Mouse (Mus musculus): ENCODE measurements around the gene Telo2. TPM values are rescaled to one million over a fixed set of nuclear protein-coding genes. Genes with fewer than 3 reads are reported as not detected.
"Not testable (repeated sequence)": the region's sequence is repeated elsewhere in the genome, so short reads cannot be mapped to it uniquely, and the experiment has no call there.

Gene Telo2
- polyA plus RNA-seq (2017; shearing (Covaris generic)), result 10 to 100 TPM; 13.5 to 33.6 (median 17.7) TPM

GRCm38 (mm10) chr17:25115664-25116432, at the start of gene Telo2:
TSS of gene Telo2 (minus strand) at chr17:25115967.
- ATAC-seq, result peak; percentile 86

GRCm38 (mm10) chr17:25164770-25165169, 49.0 kb upstream of the Telo2 start:
- ATAC-seq, result no peak

DNA sequence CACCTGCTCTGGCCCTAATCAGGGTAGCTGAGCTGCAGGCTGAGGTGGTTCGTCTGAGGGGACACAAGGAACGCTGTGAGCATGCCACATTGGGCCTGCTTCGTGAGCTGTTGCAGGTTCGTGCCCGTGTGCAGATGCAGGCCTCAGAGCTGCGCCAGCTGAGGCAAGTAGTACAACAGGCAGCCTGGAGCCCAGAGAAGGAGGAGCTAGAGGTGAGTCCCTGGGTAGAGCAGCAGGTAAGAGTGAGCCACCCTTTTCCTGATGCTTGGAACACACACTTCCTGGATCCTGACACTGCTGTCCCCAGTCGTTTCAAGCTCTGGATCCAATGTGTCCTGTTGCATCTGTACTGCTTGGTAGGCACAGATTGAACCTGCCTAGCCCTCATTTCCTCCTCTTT, 47.6 kb upstream of the Telo2 start:
- no peak for ATAC-seq

DNA sequence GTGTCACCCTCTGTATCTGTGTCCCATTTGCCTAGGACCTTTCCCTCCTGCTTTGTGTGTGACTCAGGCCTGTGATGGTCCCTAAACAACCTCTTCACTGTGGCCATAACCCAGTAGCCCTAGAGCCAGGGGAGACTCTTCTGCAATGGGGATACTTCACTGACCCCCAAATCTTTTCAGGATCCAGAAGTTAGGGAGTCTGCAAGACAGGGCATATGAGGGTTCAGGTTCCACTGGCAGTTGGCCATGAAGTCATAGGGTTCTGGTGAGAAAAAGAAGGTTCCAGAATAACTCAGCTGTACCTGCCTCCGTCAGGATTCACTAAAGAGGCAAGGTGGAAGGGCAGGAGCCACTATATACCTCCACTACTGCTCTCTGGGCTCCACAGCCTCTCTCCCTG, 46.4 kb upstream of the Telo2 start, which contains the start of gene Ccdc154:
Ccdc154 (plus strand) TSS at position 301 of the 400 bp plus-strand sequence.
- no peak for ATAC-seq

DNA sequence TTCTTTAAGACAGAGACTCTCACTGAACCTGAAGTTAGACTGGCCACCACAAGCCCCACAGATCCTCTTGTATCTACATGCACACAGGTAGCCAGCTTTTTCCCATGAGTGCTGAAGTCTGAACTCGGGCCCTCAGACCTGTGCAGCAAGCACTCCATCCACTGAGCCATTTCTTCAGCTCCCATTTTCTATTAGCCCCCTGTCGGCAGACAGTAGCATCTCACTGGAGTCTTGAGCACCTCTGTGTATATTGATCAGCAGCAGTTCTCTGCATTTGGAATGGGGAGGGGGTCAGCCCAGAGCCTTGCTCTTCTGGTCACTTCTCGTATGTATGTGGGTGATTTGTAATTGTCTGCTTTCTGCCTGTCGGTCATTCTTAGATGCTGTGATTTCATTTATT, 24.2 kb upstream of the Telo2 start:
- no peak for ATAC-seq

DNA sequence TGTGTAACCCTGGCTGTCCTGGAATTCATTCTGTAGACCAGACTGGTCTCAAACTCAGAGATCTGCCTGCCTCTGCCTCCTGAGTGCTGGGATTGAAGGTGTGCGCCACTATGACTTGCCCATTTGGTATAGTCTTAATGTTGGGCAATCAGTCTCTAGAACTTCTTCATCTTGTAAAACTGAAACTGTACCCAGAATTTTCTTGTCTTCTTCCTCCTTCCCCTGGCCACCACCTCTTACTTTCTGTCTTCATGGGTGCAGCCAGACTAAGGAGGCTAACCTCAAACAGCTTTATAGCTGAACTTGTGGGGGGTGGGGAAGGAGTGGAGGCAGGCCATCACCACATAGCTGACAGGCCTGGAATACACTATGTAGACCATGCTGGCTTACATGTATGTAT, 23.0 kb upstream of the Telo2 start:
- ATAC-seq, result no peak

DNA sequence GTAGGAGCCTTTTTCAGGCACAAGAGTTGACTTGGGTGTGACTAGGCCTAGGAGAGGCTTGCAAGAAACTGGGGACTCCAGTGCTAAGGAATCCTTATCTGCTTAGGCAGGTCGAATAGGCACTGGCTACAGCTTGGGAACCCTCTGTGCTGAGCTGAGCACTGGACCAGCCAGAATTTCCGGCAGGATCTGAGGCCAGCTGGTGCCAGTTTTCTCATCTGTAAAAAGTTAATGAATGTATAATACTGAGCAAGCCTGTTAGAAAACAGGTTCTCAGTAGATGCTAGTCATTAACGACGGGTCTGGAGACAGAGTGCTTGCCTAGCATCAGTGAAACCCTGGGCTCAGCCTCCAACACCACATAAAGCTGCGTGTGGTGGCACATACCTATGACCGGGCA, 19.9 kb upstream of the Telo2 start:
- no peak for ATAC-seq

GRCm38 (mm10) chr17:25133275-25133698, 17.5 kb upstream of the Telo2 start, which contains the start of gene Clcn7:
TSS of gene Clcn7 (plus strand) at chr17:25133391.
- ATAC-seq, result peak; percentile 98

- ATAC-seq, result no peak
Measured at GRCm38 (mm10) chr17:25130060-25130459, 14.3 kb upstream of the Telo2 start.

GRCm38 (mm10) chr17:25127681-25128080, 11.9 kb upstream of the Telo2 start:
- no peak for ATAC-seq

DNA sequence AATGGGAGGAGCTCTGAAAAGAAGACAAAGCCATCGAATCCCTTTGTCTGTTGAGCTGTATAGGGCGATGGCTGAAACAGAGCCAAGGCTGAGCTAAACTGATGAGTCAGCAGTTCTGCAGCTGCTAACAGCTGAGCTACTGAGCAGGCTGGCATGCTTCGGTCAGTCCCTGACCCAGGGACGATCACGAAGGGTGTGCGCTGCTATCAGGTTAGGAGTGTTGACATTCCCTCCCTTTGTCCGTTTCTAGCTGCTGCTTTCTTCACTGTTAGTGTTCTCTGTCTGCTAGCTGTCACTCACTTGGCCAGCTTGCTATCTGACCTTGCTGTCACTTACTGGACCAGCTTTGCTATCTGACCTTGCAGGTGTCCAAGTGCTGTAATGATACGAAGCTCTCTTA, 11.3 kb upstream of the Telo2 start:
- no peak for ATAC-seq

DNA sequence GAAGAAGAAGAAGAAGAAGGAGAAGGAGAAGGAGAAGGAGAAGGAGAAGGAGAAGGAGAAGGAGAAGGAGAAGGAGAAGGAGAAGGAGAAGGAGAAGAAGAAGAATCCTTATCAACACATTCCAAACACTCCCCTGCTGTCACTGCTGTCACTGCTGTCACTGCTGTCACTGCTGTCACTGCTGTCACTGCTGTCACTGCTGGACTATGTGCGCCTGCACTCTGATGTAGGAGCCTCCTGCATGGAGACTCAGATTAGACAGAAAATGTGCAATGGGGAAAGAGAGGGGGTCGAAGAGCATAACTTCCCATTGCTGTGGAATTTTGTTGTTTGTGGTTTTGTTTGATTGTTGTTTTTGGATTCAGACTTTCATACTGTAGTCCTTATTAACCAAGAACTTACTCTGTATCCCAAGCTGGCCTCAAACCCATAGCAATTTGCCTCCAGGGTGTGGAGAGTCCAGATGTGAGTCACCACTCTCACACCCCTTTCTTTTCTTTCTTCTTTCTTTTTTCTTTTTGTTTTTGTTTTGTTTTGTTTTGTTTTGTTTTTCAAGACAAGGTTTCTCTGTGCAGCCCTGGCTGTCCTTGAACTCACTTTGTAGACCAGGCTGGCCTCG, 9.8 kb upstream of the Telo2 start:
- not testable (repeated sequence) for ATAC-seq

- peak; percentile 32 for ATAC-seq
Measured at GRCm38 (mm10) chr17:25123979-25124378, 8.2 kb upstream of the Telo2 start.

DNA sequence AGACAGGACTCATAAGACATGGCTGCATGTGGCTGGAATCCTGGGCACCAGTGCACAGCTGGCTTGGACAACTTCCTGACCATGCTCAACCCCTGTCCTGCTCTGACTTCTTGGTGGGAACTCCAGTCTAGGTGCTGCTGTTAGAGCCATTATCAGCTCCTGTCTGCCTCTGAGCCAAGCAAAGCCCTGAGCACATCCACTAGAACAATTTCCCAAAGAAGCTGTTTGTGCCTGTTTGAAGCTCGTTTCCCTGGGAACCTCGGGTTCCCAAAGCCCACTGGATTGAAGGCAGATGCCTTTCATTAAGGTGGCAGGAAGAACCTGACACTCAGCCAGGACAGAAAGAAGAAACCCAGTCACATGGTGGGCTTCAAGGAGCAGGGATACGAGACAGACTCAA, 4.6 kb upstream of the Telo2 start, which contains the start of gene Ptx4:
Ptx4 (plus strand) TSS at position 355 of the 400 bp plus-strand sequence.
- ATAC-seq, result no peak

- ATAC-seq, result no peak
Measured at GRCm38 (mm10) chr17:25117263-25117662, 1.5 kb upstream of the Telo2 start.

GRCm38 (mm10) chr17:25114908-25115645, 690 bp downstream of the Telo2 start:
- ATAC-seq, result peak; percentile 48

- ATAC-seq, result no peak
Measured at GRCm38 (mm10) chr17:25112423-25112810, 3.4 kb downstream of the Telo2 start.

DNA sequence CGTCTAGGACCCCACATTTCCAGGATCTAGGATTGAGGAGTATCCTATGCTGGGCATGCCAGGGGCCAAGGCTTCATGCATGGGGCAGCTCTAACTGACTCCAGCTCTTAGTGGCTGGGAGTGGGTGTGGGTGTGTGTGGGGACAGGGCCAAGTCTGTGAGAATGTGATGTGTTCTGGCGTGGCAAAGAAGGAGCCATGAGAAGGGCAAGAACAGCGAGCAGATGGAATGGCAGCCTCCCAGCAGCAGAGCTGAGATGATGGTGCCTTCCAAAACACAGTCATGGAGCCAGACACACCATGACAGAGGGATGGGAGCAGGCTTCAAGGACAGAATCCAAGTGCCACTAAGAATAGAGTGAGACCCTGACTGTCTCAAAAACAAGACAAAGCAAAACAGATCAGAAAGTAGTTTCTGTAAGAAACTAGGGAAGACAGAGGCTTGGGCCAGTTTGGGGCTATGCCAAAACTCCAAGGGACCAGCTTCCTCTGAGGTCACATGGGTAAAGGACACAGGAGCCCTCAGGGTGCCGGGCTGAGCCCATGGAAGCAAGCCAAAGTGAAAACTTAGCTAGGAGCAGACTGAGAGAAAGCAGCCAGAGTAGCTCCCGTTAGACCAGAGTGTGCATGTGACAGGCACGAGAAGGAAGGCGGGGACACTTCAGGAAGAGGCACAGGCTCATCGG, 3.9 kb downstream of the Telo2 start:
- ATAC-seq, result no peak

DNA sequence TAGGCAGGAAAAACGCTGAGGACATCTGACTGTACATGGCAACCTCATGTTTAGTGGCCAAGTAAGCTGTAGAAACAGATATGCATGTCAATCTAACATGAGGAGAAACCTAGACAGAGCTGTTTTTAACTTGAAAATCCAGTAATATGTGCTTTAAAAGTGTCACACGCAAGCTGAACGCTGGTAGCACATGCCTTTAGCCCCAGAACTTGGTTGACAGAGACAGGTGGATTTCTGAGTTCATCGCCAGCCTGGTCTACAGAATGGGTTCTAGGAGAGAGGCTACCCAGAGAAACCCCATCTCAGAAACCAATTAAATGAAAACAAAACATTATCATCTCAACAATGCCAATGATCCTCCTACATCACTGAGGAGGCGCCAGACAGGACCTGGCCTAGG, 4.5 kb downstream of the Telo2 start:
- ATAC-seq, result no peak

- no peak for ATAC-seq
Measured at GRCm38 (mm10) chr17:25110590-25110989, 5.2 kb downstream of the Telo2 start.

DNA sequence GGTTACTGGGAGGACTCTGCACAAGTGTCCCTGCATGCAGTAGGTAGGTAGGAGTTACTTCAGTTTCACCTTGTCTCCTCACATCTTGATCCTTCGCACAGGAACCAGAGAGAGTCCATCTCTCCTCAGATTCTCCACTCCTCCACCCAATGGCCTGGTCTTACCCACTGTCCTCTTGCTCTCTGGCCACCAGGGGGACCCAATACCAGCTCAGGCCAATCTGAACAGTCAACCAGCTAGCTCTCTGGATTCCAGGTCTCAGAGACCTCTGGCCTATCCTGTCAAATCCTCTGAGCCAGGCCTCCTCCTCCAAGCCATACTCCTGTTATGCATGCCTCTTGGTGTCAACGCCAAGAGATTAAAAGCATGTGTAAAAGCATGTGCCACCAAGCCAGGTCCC, 6.2 kb downstream of the Telo2 start:
- ATAC-seq, result no peak

DNA sequence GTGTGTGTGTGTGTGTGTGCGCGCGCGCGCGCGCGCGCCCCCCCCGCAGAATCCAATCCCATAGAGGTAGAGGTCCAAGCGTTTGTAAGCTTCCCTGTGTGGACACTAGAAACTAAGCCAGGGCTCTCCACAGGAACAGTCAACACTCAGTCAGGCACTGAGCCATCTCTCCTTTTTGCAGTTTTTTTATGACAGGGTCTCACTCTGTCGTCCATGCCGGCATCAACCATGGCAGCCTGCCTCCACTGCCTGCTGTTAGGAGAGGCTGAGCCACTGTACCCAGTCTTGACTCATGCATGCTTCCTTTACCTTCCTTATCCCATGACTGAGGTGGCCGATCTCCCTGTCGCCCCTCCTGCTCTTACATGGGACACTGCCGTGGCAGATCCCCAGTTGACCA, 8.0 kb downstream of the Telo2 start:
- ATAC-seq, result no peak

- no peak for ATAC-seq
Measured at GRCm38 (mm10) chr17:25101338-25101737, 14.4 kb downstream of the Telo2 start.
